ENCODE assay signal across 8 mouse cellular contexts in the genomic region with DNA sequence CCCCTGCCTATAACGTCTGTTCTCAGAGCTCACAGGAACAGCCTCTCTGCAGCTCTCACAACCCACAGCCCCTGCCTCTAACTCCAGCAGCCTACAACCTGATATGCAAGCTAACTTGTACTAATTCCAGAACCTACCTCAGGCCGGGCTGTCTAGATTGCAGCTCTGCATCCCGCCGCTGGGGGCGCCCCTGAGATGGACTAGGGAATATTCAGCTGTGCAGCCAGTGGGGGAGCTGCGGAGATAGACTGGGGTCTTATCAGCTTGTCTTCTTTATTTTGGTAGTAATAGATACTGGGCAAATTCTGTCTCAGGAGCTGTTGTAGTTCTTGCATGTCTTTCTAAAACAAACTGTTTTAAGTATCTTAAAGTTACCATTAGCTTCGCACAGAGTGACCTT.
DNase-seq lines count a peak whose midpoint lies in the region; ATAC-seq lines count a peak whose summit lies in the region.

No protein-coding gene starts in this region.

- 0 out of 2 replicates have a peak, but pooled peaks have one; percentile 44 for ATAC-seq in liver, embryonic 12.5 days
- no peak for ATAC-seq in cerebellum, adult (ENCODE audit: insufficient number of reproducible peaks, low FRiP score, low TSS enrichment)

- no peak overlapping the region for H3K4me2 ChIP-seq in liver, embryonic 12.5 days

- H3K27ac ChIP-seq in liver, embryonic 12.5 days = no peak overlapping the region

- 29% methylated on average over 7 of the region's 7 CpGs for WGBS in liver, embryonic 12.5 days (ENCODE audit: insufficient replicate concordance)

- H3K4me1 ChIP-seq in liver, embryonic 12.5 days = no peaks in the 10 kb centered on the region

- no peaks in the 10 kb centered on the region for H3K36me3 ChIP-seq in liver, embryonic 12.5 days

- no peak overlapping the region for H3K9ac ChIP-seq in liver, embryonic 12.5 days

- H3K4me3 ChIP-seq in liver, embryonic 12.5 days = no peak overlapping the region

- no peaks in the 10 kb centered on the region; the same call in 1 of the 2 replicates for H3K9me3 ChIP-seq in liver, embryonic 12.5 days (replicated peaks)

- H3K27me3 ChIP-seq in liver, embryonic 12.5 days (replicated peaks) = no peaks in the 10 kb centered on the region

- peak; percentile 19 for DNase-seq in adrenal gland, adult 2 months
- no peak for DNase-seq in adrenal gland, postnatal 4 days (ENCODE audit: low spot score in 2 of 2)
- peak; percentile 72 to 77 for DNase-seq in kidney, postnatal 4 days
- DNase-seq in kidney, adult 18-20 months = no peak
- DNase-seq in adrenal gland, postnatal 25 days = peak; percentile 24
- DNase-seq in spleen, postnatal 4 days (ENCODE audit: low spot score in 2 of 2) = peak; percentile 34 to 74

Comparison
In these comparisons a context has a peak if more than half of its experiments do, and no peak if none do; other contexts are left out.
1. DNase-seq: peak in adrenal gland, adult 2 months (single experiment), kidney, postnatal 4 days (2 of 2), adrenal gland, postnatal 25 days (single experiment) and spleen, postnatal 4 days (2 of 2); none in adrenal gland, postnatal 4 days (0 of 2) and kidney, adult 18-20 months (single experiment).